7 mouse cellular contexts compared by ENCODE assay signal in the genomic region with DNA sequence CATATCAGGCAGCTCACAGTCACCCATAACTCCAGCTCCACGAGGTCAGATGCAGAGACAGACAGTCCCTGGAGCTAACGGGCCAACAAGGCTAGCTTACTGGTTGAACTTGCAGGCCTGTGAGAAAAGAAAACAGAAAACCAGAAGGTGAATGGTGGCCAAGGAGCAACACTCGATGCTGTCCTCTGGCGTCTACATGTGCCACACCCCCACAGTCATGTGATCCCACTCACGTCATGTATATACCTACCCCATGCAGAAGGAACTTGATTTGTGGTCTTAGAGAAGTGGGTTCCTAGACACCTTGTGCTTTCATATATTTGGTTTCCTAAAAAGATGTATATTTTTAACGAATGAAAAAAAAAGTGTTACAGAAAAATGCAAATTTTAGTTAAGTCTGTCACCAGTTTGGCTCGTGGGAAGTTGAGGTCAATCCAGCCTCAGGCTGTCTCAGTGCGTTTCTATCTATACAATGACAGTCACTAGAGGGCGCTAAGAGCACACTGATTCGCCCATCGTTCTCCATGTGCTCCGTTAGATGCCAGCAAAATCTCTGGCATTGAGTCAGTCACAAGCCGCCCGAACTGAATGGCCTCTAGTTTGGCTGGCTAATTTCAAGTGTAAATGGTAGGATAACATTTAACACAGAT. TPM values are rescaled to one million over a fixed set of nuclear protein-coding genes. Genes with fewer than 3 reads are reported as not detected.
DNase-seq lines count a peak whose midpoint lies in the region; ATAC-seq and TF ChIP-seq lines count a peak whose summit lies in the region.

No protein-coding gene starts in this region.

- H3K36me3 ChIP-seq in hindbrain, embryonic 11.5 days (ENCODE audit: control insufficient read depth, insufficient read depth, low read length), result no peaks in the 10 kb centered on the region
- no peaks in the 10 kb centered on the region for H3K36me3 ChIP-seq in lung, postnatal 0 days (ENCODE audit: insufficient read depth, low read length)

- DNase-seq in R1 (ENCODE audit: low read depth, low spot score), result peak; percentile 87
- peak; percentile 80 for DNase-seq in cerebellum, adult 8-10 months
- peak; percentile 53 to 95 for DNase-seq in frontal cortex, adult 2 months (ENCODE audit: extremely low spot score in 1 of 2, low spot score in 1 of 2)
- peak; percentile 88 for DNase-seq in hindbrain, embryonic 11.5 days (ENCODE audit: low spot score)
- peak; percentile 78 for DNase-seq in layer of hippocampus, adult 9-11 months
- DNase-seq in lung, postnatal 0 days (ENCODE audit: low spot score), result peak; percentile 93
- peak; percentile 53 for DNase-seq in ovary, postnatal 36 days (ENCODE audit: low spot score)

- H3K4me2 ChIP-seq in hindbrain, embryonic 11.5 days (replicated peaks; ENCODE audit: low read depth, low read length), result no peak overlapping the region
- no peak overlapping the region for H3K4me2 ChIP-seq in lung, postnatal 0 days (replicated peaks; ENCODE audit: low read depth, low read length)

- 0 out of 2 replicates have a peak, but pooled peaks cover 2% of the 10 kb centered on the region for H3K4me1 ChIP-seq in hindbrain, embryonic 11.5 days (replicated peaks; ENCODE audit: control insufficient read depth, insufficient read depth, low read length)
- no peaks in the 10 kb centered on the region for H3K4me1 ChIP-seq in lung, postnatal 0 days (ENCODE audit: insufficient read depth, low read depth, low read length)

- peak; percentile 92 for TF ChIP-seq CTCF in lung, postnatal 0 days (IDR thresholded peaks at IDR 0.05)

- no peak for TF ChIP-seq EP300 in lung, postnatal 0 days (IDR thresholded peaks at IDR 0.05)

- H3K9me3 ChIP-seq in hindbrain, embryonic 11.5 days (ENCODE audit: control insufficient read depth, low read length), result no peaks in the 10 kb centered on the region
- no peaks in the 10 kb centered on the region for H3K9me3 ChIP-seq in lung, postnatal 0 days (ENCODE audit: low read length)

- 15% methylated on average over 14 of the region's 14 CpGs for WGBS in hindbrain, embryonic 11.5 days
- 11% methylated on average over 14 of the region's 14 CpGs for WGBS in lung, postnatal 0 days

- H3K4me3 ChIP-seq in hindbrain, embryonic 11.5 days (ENCODE audit: low read depth, low read length), result no peak overlapping the region
- no peak overlapping the region for H3K4me3 ChIP-seq in lung, postnatal 0 days (ENCODE audit: low read depth, low read length)

- no peak overlapping the region for H3K27ac ChIP-seq in hindbrain, embryonic 11.5 days (ENCODE audit: low read depth, low read length)
- no peak overlapping the region for H3K27ac ChIP-seq in lung, postnatal 0 days (ENCODE audit: low read length)

- no peak overlapping the region for H3K9ac ChIP-seq in hindbrain, embryonic 11.5 days (ENCODE audit: low read depth, low read length)
- H3K9ac ChIP-seq in lung, postnatal 0 days (replicated peaks; ENCODE audit: low read depth), result no peak overlapping the region

- H3K27me3 ChIP-seq in hindbrain, embryonic 11.5 days (ENCODE audit: control insufficient read depth, insufficient read depth, low read length), result peaks cover 4% of the 10 kb centered on the region; the same call in 1 of the 2 replicates
- 0 out of 2 replicates have a peak, but pooled peaks cover 4% of the 10 kb centered on the region for H3K27me3 ChIP-seq in lung, postnatal 0 days (replicated peaks; ENCODE audit: insufficient read depth, low read length)

- ATAC-seq in hindbrain, embryonic 11.5 days (ENCODE audit: low FRiP score), result peak; percentile 76; the same call in 1 of the 2 replicates
- ATAC-seq in lung, postnatal 0 days, result peak; percentile 80

RNA-seq across cellular contexts. Expression of a gene that starts 4.0 kb away (rescaled TPM):
- 135 and 164 TPM in 2 replicates for polyA plus RNA-seq in frontal cortex, adult 2 months (2012; rRNA removed)
- polyA plus RNA-seq in hindbrain, embryonic 11.5 days (2014; fragmentation: Nextera tagmentation; extraction: Ambion mirVana), result 7.7 and 8.8 TPM in 2 replicates
- 1.3 and 2.2 TPM in 2 replicates for polyA plus RNA-seq in lung, postnatal 0 days (2015; fragmentation: Nextera tagmentation; extraction: Ambion mirVana)

RNA-seq across cellular contexts. Expression of a gene that starts 50.9 kb away (rescaled TPM):
- 19.8 and 20.0 TPM in 2 replicates for polyA plus RNA-seq in frontal cortex, adult 2 months (2012; rRNA removed)
- polyA plus RNA-seq in hindbrain, embryonic 11.5 days (2014; fragmentation: Nextera tagmentation; extraction: Ambion mirVana), result 57.9 and 71.1 TPM in 2 replicates
- 24.8 and 29.6 TPM in 2 replicates for polyA plus RNA-seq in lung, postnatal 0 days (2015; fragmentation: Nextera tagmentation; extraction: Ambion mirVana)

Comparison
In these comparisons a context has a peak if more than half of its experiments do, and no peak if none do; other contexts are left out.
1. RNA of a gene that starts 4.0 kb away (polyA plus RNA-seq): 135 to 164 TPM in frontal cortex, adult 2 months; 7.7 to 8.8 TPM in hindbrain, embryonic 11.5 days and 1.3 to 2.2 TPM in lung, postnatal 0 days; every median in the first group is over 10 times any median in the second.
2. Peak in every context shown above with its lines, with median percentiles within 50 percentile points of each other: DNase-seq.